Mouse (Mus musculus) adrenal gland, adult 10 weeks (tissue): Measurements from ENCODE around the gene Creg2. TPM values are rescaled to one million over a fixed set of nuclear protein-coding genes. Genes with fewer than 3 reads are reported as not detected.

Source experiments
- polyA plus RNA-seq: library from polyadenylated mRNA; stranded (reverse); fragments of 350-450 nt; fragmentation: Illumina TruSeq; extraction: RNeasy Lipid Tissue Mini Kit (QIAGEN cat#74804); gene quantifications from one replicate; pipeline ENCODE4 v1.2.3, GENCODE M21; 2014; ENCODE audit warnings: low read depth, low replicate concordance

Creg2 gene
- 0.29 TPM for polyA plus RNA-seq

DNA sequence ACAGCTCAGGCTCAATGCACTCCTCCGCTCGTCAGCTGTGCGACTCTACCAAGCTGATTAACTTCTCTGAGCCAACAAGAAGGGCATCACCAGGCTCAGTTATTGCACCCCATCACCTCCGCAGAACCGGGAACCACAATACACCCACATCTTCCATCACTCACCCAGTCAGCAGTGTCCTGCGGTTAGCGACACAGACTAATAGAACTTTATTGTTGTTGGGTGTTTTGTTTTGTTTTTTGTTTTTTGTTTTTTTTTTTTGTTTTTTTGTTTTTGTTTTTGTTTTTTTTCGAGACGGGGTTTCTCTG is at the start of gene Creg2:
Gene Creg2 (minus strand): TSS at position 234 of the 308 bp plus-strand sequence.

GRCm38 (mm10) chr1:39577253-39577705 is 74.0 kb downstream of the Creg2 start, which contains the start of gene Rnf149:
TSS of gene Rnf149 (minus strand) at chr1:39577405.

Other genes with a start within 250 kb of the Creg2 start
- gene Tbc1d8, start 172.7 kb downstream of the Creg2 start, polyA plus RNA-seq: 9.9 TPM
- 58.8 TPM for gene Cnot11, start 116.5 kb downstream of the Creg2 start, polyA plus RNA-seq
- gene Rnf149, start 74.1 kb downstream of the Creg2 start, polyA plus RNA-seq: 74.6 TPM
- gene Rfx8, start 69.5 kb upstream of the Creg2 start, polyA plus RNA-seq: not detected
- not detected for gene Gm3646, start 153.9 kb upstream of the Creg2 start, polyA plus RNA-seq
- 87.1 TPM for gene Map4k4, start 249.4 kb upstream of the Creg2 start, polyA plus RNA-seq